Mouse (Mus musculus) spleen, adult 2 months (tissue): ENCODE measurements around the gene Olfr1317. TPM values are rescaled to one million over a fixed set of nuclear protein-coding genes. Genes with fewer than 3 reads are reported as not detected.

Experiments
- DNase-seq, 2 experiments: peaks; one replicate each; pipeline versions ENCODE4 v3.0.0 to v3.0.0-alpha.2; 2012 to 2021; ENCODE audit warnings: low spot score in 2 of 2, low read depth in 1 of 2
- H3K27ac ChIP-seq: fragments of 200-500 bp; 2 replicates; pipeline ENCODE4 v1.5.1; 2012; ENCODE audit warnings: low read length, inconsistent platforms; ENCODE audit not compliant: insufficient read depth
- H3K27me3 ChIP-seq: fragments of 200-500 bp; 2 replicates; pipeline ENCODE4 v1.6.1; 2012; ENCODE audit warnings: mild to moderate bottlenecking, moderate library complexity, low read length, inconsistent platforms; ENCODE audit not compliant: control insufficient read depth, insufficient read depth
- H3K36me3 ChIP-seq: fragments of 200-500 bp; 2 replicates; pipeline ENCODE4 v1.6.1; 2012; ENCODE audit warnings: mild to moderate bottlenecking, low read length, inconsistent platforms; ENCODE audit not compliant: control insufficient read depth, insufficient read depth
- H3K4me1 ChIP-seq: fragments of 200-500 bp; 2 replicates; pipeline ENCODE4 v1.6.1; 2011; ENCODE audit warnings: inconsistent platforms; ENCODE audit not compliant: control insufficient read depth, insufficient read depth, insufficient read length
- H3K4me3 ChIP-seq: fragments of 200-500 bp; 2 replicates; pipeline ENCODE4 v1.5.1; 2011; ENCODE audit warnings: mild to moderate bottlenecking, inconsistent platforms; ENCODE audit not compliant: insufficient read depth, insufficient read length; ENCODE audit errors: extremely low read depth
- CTCF ChIP-seq: fragments of 200-500 bp; IDR thresholded peaks from 2 replicates; pipeline ENCODE4 v1.5.1; 2011; ENCODE audit warnings: mild to moderate bottlenecking, inconsistent platforms; ENCODE audit not compliant: insufficient read depth, insufficient read length, insufficient replicate concordance; ENCODE audit errors: extremely low read depth
- POLR2A ChIP-seq: fragments of 200-500 bp; IDR thresholded peaks from 2 replicates; pipeline ENCODE4 v1.6.1; 2011; ENCODE audit warnings: low read depth, low read length, inconsistent platforms
- WGBS: fragments of 180-500 bp; shearing (Covaris S2); methylation state at CpG from one replicate; pipeline ENCODE4 v1.1.7; 2018; 5-methylcytosine and 5-hydroxymethylcytosine counted together
- polyA plus RNA-seq: library from polyadenylated mRNA; depleted of rRNA; stranded (reverse); fragments of >200 nt; gene quantifications from 2 replicates; pipeline ENCODE4 v1.2.3, GENCODE M21; 2012; rRNA removed

The Olfr1317 gene
- polyA plus RNA-seq, result not detected in 2 replicates

DNA sequence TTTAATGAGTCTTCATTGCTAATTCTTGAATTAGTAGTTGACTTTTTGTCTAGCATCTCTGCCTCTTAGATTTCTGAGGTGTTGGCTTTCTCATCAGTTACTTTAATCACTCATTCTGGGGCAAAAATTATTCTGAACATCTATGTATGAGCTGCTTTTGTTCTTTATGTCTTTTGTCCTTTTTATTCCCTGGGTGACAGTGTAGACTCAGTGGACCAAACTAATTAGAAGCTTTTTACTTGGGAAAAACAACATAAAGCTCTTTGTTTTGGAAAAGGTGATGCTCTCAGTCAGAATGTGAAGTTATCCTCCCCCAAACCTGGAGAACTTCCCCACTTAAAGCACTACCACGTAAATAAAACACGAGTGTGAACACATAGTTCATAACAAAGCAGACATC, at the start of gene Olfr1317:
Olfr1317 (plus strand) TSS at position 301 of the 400 bp plus-strand sequence.
- WGBS, result 72% methylated on average over 2 of the region's 2 CpGs
- no peak for DNase-seq
- TF ChIP-seq CTCF, result no peak
- no peak for TF ChIP-seq POLR2A

DNA sequence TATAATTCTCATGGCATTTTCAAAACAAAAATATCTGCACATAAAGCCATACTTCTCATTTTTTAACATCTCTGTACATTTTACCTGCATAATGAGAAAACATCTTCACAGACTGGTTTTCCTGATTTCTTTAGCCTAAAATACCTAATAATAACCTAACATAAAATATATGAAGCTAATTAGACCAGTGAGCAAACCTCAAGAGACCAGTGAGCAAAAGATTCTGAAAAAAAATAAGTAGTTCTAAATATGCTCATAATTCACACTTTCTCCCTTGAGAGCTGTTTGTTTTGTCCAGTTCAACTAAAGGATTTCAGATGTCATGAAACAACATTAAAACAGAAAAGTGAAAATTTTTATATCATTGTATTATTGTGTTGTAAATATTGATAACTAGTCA, 43.4 kb upstream of the Olfr1317 start, which contains the start of gene Olfr1314:
Olfr1314 (minus strand) TSS at position 101 of the 400 bp plus-strand sequence.
- H3K27me3 ChIP-seq, result no peaks in the 10 kb centered on the region
- TF ChIP-seq CTCF (no peak), POLR2A (no peak)
- no peak within 1 kb of the TSS for H3K4me3 ChIP-seq
- no peak within 1 kb of the TSS for H3K27ac ChIP-seq
- no peaks in the 10 kb centered on the region for H3K4me1 ChIP-seq
- H3K36me3 ChIP-seq, result no peaks in the 10 kb centered on the region
- no peak for DNase-seq

More for the DNA sequence above, at the start of gene Olfr1317:
- Histone ChIP-seq H3K27me3 (no peaks in the 10 kb centered on the region), H3K27ac (no peak within 1 kb of the TSS), H3K4me3 (no peak within 1 kb of the TSS), H3K36me3 (no peaks in the 10 kb centered on the region), H3K4me1 (no peaks in the 10 kb centered on the region)

DNA sequence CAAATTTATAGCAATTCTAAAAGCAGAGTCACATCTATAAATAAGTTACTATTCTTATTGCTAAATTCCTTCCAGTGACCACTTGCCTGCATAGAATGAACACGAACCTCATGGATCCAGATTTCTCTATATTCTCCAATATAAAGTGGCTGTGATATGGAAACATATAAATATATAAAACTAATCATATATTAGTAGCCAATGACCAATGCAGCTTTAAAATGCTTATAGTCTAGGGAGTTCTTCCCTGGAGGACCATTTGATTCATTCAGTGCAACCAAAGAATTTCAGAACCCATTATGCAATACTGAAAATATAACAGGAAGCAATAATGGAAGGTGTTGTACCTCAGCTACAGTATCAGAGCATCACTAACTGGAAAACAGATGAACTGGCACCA, 24.8 kb upstream of the Olfr1317 start, which contains the start of gene Olfr1315-ps1:
Olfr1315-ps1 (minus strand) TSS at position 101 of the 400 bp plus-strand sequence.
- TF ChIP-seq CTCF (no peak), POLR2A (no peak)
- DNase-seq, result no peak
- no peak within 1 kb of the TSS for H3K4me3 ChIP-seq
- WGBS, result 83% methylated on average over 1 of the region's 1 CpGs
- no peaks in the 10 kb centered on the region for H3K27me3 ChIP-seq
- H3K4me1 ChIP-seq, result no peaks in the 10 kb centered on the region
- H3K27ac ChIP-seq, result no peak within 1 kb of the TSS
- no peaks in the 10 kb centered on the region for H3K36me3 ChIP-seq

DNA sequence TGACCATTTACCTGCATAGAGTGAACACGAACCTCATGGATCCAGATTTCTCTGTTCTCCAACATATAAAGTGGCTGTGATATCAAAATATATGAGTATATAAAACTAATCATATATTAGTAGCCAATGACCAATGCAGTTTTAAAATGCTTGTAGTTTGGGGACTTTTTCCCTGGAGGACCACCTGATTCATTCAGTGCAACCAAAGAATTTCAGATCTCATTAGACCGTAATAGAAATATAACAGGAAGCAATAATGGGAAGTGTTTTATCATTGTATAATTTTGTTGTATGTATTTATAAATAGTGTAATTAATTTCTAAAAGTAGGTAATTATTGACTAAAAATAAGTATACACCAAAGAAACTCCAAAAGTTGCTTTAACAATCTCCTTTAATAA, 5.3 kb upstream of the Olfr1317 start, which contains the start of gene Olfr1316:
Olfr1316 (minus strand) TSS at position 101 of the 400 bp plus-strand sequence.
- no peaks in the 10 kb centered on the region for H3K27me3 ChIP-seq

DNA sequence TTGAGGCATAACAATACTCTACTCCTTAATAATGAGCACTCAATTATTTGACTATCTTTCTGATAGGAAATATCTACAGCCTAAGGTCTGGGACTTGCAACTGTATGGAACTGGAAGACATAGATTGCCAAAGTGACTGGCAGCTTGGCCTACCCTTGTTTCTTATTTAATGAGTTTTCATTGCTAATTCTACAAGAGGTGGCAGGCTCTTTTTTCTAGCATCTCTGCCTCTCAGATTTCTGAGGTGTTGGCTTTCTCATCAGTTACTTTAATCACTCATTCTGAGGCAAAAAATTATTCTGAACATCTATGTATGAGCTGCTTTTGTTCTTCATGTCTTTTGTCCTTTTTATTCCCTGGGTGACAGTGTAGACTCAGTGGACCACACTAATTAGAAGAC, 13.8 kb downstream of the Olfr1317 start, which contains the start of gene Olfr1318:
Olfr1318 (plus strand) TSS at position 301 of the 400 bp plus-strand sequence.
- H3K27me3 ChIP-seq, result no peaks in the 10 kb centered on the region

More for the DNA sequence above, 5.3 kb upstream of the Olfr1317 start, which contains the start of gene Olfr1316:
- 87% methylated on average over 2 of the region's 2 CpGs for WGBS
- H3K27ac ChIP-seq, result no peak within 1 kb of the TSS
- TF ChIP-seq POLR2A (no peak), CTCF (no peak)
- H3K36me3 ChIP-seq, result no peaks in the 10 kb centered on the region
- no peaks in the 10 kb centered on the region for H3K4me1 ChIP-seq
- no peak for DNase-seq
- no peak within 1 kb of the TSS for H3K4me3 ChIP-seq

More for the DNA sequence above, 13.8 kb downstream of the Olfr1317 start, which contains the start of gene Olfr1318:
- Histone ChIP-seq H3K27ac (no peak within 1 kb of the TSS), H3K36me3 (no peaks in the 10 kb centered on the region), H3K4me3 (no peak within 1 kb of the TSS), H3K4me1 (no peaks in the 10 kb centered on the region)
- no peak for DNase-seq
- TF ChIP-seq CTCF (no peak), POLR2A (no peak)

Other genes starting within 250 kb of the Olfr1317 start
- gene Olfr1306, start 224.1 kb upstream of the Olfr1317 start, polyA plus RNA-seq, result not detected in 2 replicates
- not detected in 2 replicates for gene Olfr1307, start 190.9 kb upstream of the Olfr1317 start, polyA plus RNA-seq
- gene Olfr1308, start 175.4 kb upstream of the Olfr1317 start, polyA plus RNA-seq, result not detected in 2 replicates
- not detected in 2 replicates for gene Olfr1309, start 150.0 kb upstream of the Olfr1317 start, polyA plus RNA-seq
- not detected in 2 replicates for gene Olfr1310, start 127.6 kb upstream of the Olfr1317 start, polyA plus RNA-seq
- gene Olfr1311, start 115.9 kb upstream of the Olfr1317 start, polyA plus RNA-seq, result not detected in 2 replicates
- not detected in 2 replicates for gene Olfr1312, start 90.1 kb upstream of the Olfr1317 start, polyA plus RNA-seq
- gene Olfr1313, start 62.5 kb upstream of the Olfr1317 start, polyA plus RNA-seq, result not detected in 2 replicates
- not detected in 2 replicates for gene Olfr1314, start 43.5 kb upstream of the Olfr1317 start, polyA plus RNA-seq
- not detected in 2 replicates for gene Olfr1315-ps1, start 24.9 kb upstream of the Olfr1317 start, polyA plus RNA-seq
- not detected in 2 replicates for gene Olfr1316, start 5.4 kb upstream of the Olfr1317 start, polyA plus RNA-seq
- not detected in 2 replicates for gene Olfr1318, start 13.9 kb downstream of the Olfr1317 start, polyA plus RNA-seq
- 44.6 and 55.6 TPM in 2 replicates for gene Lpcat4, start 99.1 kb downstream of the Olfr1317 start, polyA plus RNA-seq
- not detected in 2 replicates for gene Nutm1, start 119.0 kb downstream of the Olfr1317 start, polyA plus RNA-seq
- 42.0 and 47.2 TPM in 2 replicates for gene Nop10, start 121.6 kb downstream of the Olfr1317 start, polyA plus RNA-seq
- gene Slc12a6, start 125.5 kb downstream of the Olfr1317 start, polyA plus RNA-seq, result 58.0 and 74.0 TPM in 2 replicates
- gene Gm21985, start 126.0 kb downstream of the Olfr1317 start, polyA plus RNA-seq, result not detected in 2 replicates
- gene Emc4, start 227.7 kb downstream of the Olfr1317 start, polyA plus RNA-seq, result 28.6 and 32.5 TPM in 2 replicates
- 0.57 and 0.58 TPM in 2 replicates for gene Katnbl1, start 238.9 kb downstream of the Olfr1317 start, polyA plus RNA-seq